Mouse (Mus musculus) lung, postnatal 0 days (tissue): ENCODE measurements around the gene Rdx. TPM values are rescaled to one million over a fixed set of nuclear protein-coding genes. Genes with fewer than 3 reads are reported as not detected.
A peak's percentile ranks its signal among the peaks of the same experiment; 100 is the strongest.

Experiments used
- ATAC-seq: fragments of 200-750 bp; cut with Nextera tagmentation; 2 replicates; pipeline ENCODE4 v1.8.0; 2017; ENCODE audit warnings: moderate library complexity
- DNase-seq: peaks from one replicate; pipeline ENCODE4 v3.0.0-alpha.2; 2016; ENCODE audit warnings: low spot score
- H3K27ac ChIP-seq: fragments of 300-500 bp; sonication (generic); 2 replicates; pipeline ENCODE4 v1.5.1; 2014; ENCODE audit warnings: antibody characterized with exemption, mild to moderate bottlenecking, low read length, mixed read lengths
- H3K27me3 ChIP-seq: fragments of 300-500 bp; sonication (generic); replicated peaks from 2 replicates; pipeline ENCODE4 v1.6.1; 2014; ENCODE audit warnings: low read length, mixed read lengths; ENCODE audit not compliant: insufficient read depth
- H3K36me3 ChIP-seq: fragments of 300-500 bp; sonication (generic); 2 replicates; pipeline ENCODE4 v1.6.1; 2014; ENCODE audit warnings: low read length, mixed read lengths; ENCODE audit not compliant: insufficient read depth
- H3K4me1 ChIP-seq: fragments of 300-500 bp; sonication (generic); 2 replicates; pipeline ENCODE4 v1.6.1; 2014; ENCODE audit warnings: antibody characterized with exemption, low read depth, low read length, mixed read lengths; ENCODE audit not compliant: insufficient read depth
- H3K4me2 ChIP-seq: fragments of 300-500 bp; sonication (generic); replicated peaks from 2 replicates; pipeline ENCODE4 v1.6.1; 2014; ENCODE audit warnings: low read depth, mild to moderate bottlenecking, low read length, moderate library complexity, mixed read lengths
- H3K4me3 ChIP-seq: fragments of 300-500 bp; sonication (generic); 2 replicates; pipeline ENCODE4 v1.5.1; 2014; ENCODE audit warnings: low read depth, low read length
- H3K9ac ChIP-seq: fragments of 300-500 bp; sonication (generic); replicated peaks from 2 replicates; pipeline ENCODE4 v1.6.1; 2014; ENCODE audit warnings: low read depth, mild to moderate bottlenecking
- H3K9me3 ChIP-seq: fragments of 300-500 bp; sonication (generic); 2 replicates; pipeline ENCODE4 v1.6.1; 2016; ENCODE audit warnings: low read length, mixed read lengths
- CTCF ChIP-seq: IDR thresholded peaks from 2 replicates; pipeline ENCODE4 v1.5.1; 2016; ENCODE audit warnings: antibody characterized with exemption, mild to moderate bottlenecking
- EP300 ChIP-seq: IDR thresholded peaks from 2 replicates; pipeline ENCODE4 v1.6.1; 2016; ENCODE audit warnings: antibody characterized with exemption, mild to moderate bottlenecking, control low read depth
- WGBS: fragments of 180-500 bp; shearing (Covaris S2); extraction: QIAGEN DNeasy Blood & Tissue Kit; methylation state at CpG from one replicate; pipeline ENCODE4 v1.1.7; 2014; 5-methylcytosine and 5-hydroxymethylcytosine counted together
- polyA plus RNA-seq: library from polyadenylated mRNA; unstranded; fragments of >200 nt; fragmentation: Nextera tagmentation; extraction: Ambion mirVana; gene quantifications from 2 replicates; pipeline ENCODE4 v1.2.1, GENCODE M21; 2015

The Rdx gene
- polyA plus RNA-seq, 1 experiment from 2014 or later, result 143 TPM

DNA sequence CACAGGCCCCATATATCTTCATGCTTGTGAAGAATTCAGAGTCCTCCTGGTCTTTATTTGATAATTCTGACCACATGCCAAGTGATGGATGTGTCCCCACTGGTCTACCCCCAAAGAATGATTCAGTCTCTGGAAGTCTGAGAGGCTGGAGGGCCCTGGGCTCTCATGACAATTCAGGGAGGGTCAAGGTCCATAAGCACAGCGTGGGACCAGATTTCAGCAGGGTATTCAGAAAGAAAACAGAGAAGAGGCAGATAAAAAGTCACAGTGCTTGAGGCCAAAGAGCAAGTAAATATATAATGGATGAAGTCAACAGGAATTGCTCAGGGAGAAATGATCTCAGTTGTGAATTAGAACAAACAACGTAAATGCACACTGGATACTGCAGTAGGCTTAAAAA is 15.5 kb upstream of the Rdx start:
- H3K27me3 ChIP-seq, result no peaks in the 10 kb centered on the region
- 69% methylated on average over 2 of the region's 2 CpGs for WGBS
- no peak for TF ChIP-seq EP300
- no peak for DNase-seq
- H3K9me3 ChIP-seq, result no peaks in the 10 kb centered on the region
- no peaks in the 10 kb centered on the region for H3K36me3 ChIP-seq
- H3K4me1 ChIP-seq, result peaks cover 3% of the 10 kb centered on the region; the same call in 1 of the 2 replicates
- no peak overlapping the region for H3K9ac ChIP-seq
- H3K4me3 ChIP-seq, result no peak overlapping the region
- no peak overlapping the region for H3K4me2 ChIP-seq
- ATAC-seq, result no peak
- no peak overlapping the region for H3K27ac ChIP-seq

DNA sequence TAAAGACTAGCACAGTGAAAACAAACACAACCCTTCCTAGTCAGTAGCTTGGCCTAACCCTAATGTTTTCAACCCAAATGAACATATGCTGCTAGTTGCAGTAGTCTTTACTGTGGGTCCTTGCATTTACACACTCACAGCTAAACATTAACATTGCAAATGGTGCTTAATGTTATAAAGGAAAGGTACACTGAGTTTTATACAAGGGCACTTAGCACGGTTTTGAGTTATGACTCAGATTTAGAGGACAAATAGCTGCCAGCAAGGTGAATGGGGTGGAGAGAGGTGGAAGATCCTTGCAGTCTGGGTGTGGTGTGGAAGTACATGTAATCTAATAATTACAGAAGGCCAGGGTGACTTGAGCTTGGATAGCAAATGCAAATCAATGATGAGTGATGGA is 9.5 kb upstream of the Rdx start:
- Histone ChIP-seq H3K27ac (no peak overlapping the region), H3K36me3 (no peaks in the 10 kb centered on the region), H3K4me3 (no peak overlapping the region), H3K4me1 (no peaks in the 10 kb centered on the region), H3K27me3 (no peaks in the 10 kb centered on the region), H3K9me3 (no peaks in the 10 kb centered on the region), H3K9ac (no peak overlapping the region), H3K4me2 (no peak overlapping the region)
- DNase-seq (peak; percentile 29), ATAC-seq (peak; percentile 56)
- TF ChIP-seq EP300, result peak; percentile 69
- TF ChIP-seq CTCF, result no peak
- WGBS, result 57% methylated on average over 1 of the region's 1 CpGs

DNA sequence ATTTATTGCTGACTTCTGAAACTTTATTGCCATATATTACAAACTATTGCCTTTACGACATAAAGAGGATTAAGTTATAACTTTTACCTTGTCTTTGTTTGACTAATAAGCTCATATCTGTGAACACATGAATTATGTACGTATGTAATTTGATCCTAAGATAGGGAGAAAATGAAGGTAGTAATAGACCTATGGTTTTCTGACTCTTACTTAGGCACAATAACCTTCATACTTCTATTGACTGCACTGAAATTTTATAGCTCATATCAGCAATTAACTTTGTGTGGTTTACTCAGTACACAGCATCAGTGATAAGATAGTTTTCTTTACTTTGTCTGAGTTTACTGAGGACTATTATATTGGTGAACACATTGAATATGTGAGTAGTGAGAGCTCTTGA is 5.3 kb upstream of the Rdx start:
- Histone ChIP-seq H3K9ac (no peak overlapping the region), H3K27me3 (no peaks in the 10 kb centered on the region), H3K36me3 (no peaks in the 10 kb centered on the region), H3K27ac (no peak overlapping the region), H3K4me1 (0 out of 2 replicates have a peak, but pooled peaks cover under 1% of the 10 kb centered on the region), H3K9me3 (no peaks in the 10 kb centered on the region), H3K4me2 (no peak overlapping the region), H3K4me3 (no peak overlapping the region)
- DNase-seq, result no peak
- no peak for ATAC-seq
- TF ChIP-seq EP300 (no peak), CTCF (no peak)
- 58% methylated on average over 2 of the region's 2 CpGs for WGBS

DNA sequence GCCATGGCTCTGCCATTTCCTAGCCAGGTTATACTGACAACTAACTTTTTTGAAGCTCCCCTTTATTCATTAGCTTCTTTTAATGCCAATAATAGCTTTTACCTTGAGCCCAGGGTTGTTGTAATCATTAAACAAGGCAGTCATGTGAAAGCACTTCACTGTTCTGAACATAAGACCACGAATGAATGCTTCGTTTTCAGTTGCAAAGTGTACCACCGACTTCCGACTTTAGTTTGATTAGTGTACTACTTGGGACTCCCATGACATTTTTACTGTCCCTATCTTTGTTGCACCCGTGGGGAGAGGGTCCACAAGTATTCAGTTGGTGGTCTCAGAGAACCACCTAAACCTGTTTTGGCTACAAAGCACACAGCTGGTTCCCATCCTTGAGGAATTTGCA is 287 bp upstream of the Rdx start:
- Histone ChIP-seq H3K9me3 (no peaks in the 10 kb centered on the region), H3K36me3 (no peaks in the 10 kb centered on the region), H3K4me2 (peak overlapping the region; percentile 68), H3K4me3 (peak overlapping the region; percentile 100; the same call in 1 of the 2 replicates), H3K4me1 (peaks cover 11% of the 10 kb centered on the region; the same call in 1 of the 2 replicates), H3K27ac (peak overlapping the region; percentile 99), H3K27me3 (no peaks in the 10 kb centered on the region), H3K9ac (peak overlapping the region; percentile 99; the same call in 1 of the 2 replicates)
- TF ChIP-seq EP300 (no peak), CTCF (no peak)
- DNase-seq, result no peak
- ATAC-seq, result no peak
- 23% methylated on average over 5 of the region's 5 CpGs for WGBS

DNA sequence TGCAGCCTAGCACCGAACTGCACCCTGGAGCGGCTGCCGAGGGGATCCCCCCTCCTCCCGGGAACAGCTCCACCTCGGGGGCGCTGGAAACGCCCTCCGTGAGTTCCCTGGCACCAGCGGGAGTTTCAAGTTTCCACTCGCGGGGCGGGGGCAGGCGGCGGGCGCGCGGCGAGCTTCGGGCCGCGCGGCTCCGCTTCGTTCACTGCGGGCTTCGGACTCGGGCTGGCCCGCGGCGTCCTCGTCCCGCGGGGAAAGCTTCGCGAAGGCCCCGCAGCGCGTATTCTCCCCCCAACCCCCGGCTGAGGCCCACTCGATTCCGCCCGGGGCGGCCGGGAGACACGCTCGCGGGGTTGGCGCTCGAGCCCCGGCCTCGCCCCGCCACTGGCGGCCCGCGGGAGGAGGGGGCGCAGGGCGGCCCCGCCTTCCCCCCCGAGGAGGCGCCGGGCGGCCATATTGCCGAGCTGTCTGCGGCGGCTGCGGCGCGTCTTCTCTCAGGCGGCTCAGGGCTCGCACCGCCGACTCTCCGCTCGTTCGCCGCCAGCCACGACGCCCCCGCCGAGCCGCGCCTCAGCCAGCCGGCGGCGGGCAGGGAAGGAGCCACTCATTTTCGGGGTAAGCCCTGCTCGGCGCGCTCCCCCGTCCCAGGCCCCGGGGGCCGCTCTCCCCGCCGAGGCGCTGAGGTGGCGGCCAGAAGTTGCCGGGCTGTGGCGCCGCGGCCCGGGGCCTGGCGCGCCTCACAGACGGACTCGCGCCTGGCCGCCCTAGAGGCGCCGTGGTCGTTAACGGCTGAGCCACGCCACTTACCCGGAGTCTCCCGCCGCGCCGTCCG is 1.1 kb downstream of the Rdx start:
- peak overlapping the region; percentile 100 for H3K4me3 ChIP-seq
- no peaks in the 10 kb centered on the region for H3K36me3 ChIP-seq
- H3K4me1 ChIP-seq, result peaks cover 11% of the 10 kb centered on the region; the same call in 1 of the 2 replicates
- H3K4me2 ChIP-seq, result peak overlapping the region; percentile 68
- H3K9me3 ChIP-seq, result no peaks in the 10 kb centered on the region
- under 1% methylated on average over 85 of the region's 118 CpGs for WGBS
- H3K9ac ChIP-seq, result peak overlapping the region; percentile 99
- no peaks in the 10 kb centered on the region for H3K27me3 ChIP-seq
- peak overlapping the region; percentile 99 for H3K27ac ChIP-seq
- DNase-seq (peak; percentile 94), ATAC-seq (peak; percentile 95)
- TF ChIP-seq EP300 (no peak), CTCF (peak; percentile 26; the same call in 1 of the 2 replicates)

DNA sequence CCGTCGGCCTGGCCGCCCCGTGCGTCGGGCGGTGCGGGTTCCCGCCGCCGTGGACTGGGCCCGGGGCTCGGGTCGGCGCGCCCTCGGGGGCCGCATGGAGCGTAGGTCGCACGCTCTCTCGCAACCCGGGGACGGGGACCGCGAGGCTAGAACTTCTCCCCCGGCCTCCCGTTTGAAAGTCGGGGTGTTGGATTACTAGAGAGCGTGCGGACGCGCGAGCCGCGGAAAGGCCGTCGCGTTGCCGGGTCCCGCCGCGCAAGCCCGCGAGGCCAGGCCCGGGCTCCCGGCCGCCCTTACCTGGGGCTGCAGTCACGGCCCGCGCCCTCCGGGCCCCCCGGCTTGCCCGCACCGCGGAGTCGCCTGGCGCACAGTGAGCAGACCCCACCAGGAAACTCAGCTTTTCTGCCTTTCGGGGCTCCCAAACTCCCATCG is 1.7 kb downstream of the Rdx start:
- H3K27ac ChIP-seq, result peak overlapping the region; percentile 99
- H3K4me1 ChIP-seq, result peaks cover 11% of the 10 kb centered on the region; the same call in 1 of the 2 replicates
- no peaks in the 10 kb centered on the region for H3K9me3 ChIP-seq
- no peaks in the 10 kb centered on the region for H3K36me3 ChIP-seq
- WGBS, result under 1% methylated on average over 25 of the region's 60 CpGs
- peak overlapping the region; percentile 68 for H3K4me2 ChIP-seq
- H3K27me3 ChIP-seq, result no peaks in the 10 kb centered on the region
- DNase-seq (peak; percentile 32), ATAC-seq (peak; percentile 43)
- TF ChIP-seq EP300 (no peak), CTCF (no peak)
- peak overlapping the region; percentile 99 for H3K9ac ChIP-seq
- peak overlapping the region; percentile 100 for H3K4me3 ChIP-seq
